ENCODE assay signal across 8 mouse cellular contexts in genomic region chr1:133907949-133908658, GRCm38 (mm10). TPM values are rescaled to one million over a fixed set of nuclear protein-coding genes. Genes with fewer than 3 reads are reported as not detected.
DNase-seq lines count a peak whose midpoint lies in the region; ATAC-seq and TF ChIP-seq lines count a peak whose summit lies in the region.

Gene Optc, minus strand, starts transcription at chr1:133907999.

- 0 out of 2 replicates have a peak, but pooled peaks cover 2% of the 10 kb centered on the region for H3K4me1 ChIP-seq in spleen, adult 2 months (ENCODE audit: control insufficient read depth, insufficient read depth, insufficient read length)
- H3K4me1 ChIP-seq in liver, embryonic 13.5 days (replicated peaks) = peaks cover 25% of the 10 kb centered on the region

- H3K4me2 ChIP-seq in liver, embryonic 13.5 days = peak within 1 kb of the TSS; percentile 79

- no peak for TF ChIP-seq CTCF in spleen, adult 2 months (IDR thresholded peaks at IDR 0.05; ENCODE audit: extremely low read depth, insufficient read depth, insufficient read length, insufficient replicate concordance)

- no peaks in the 10 kb centered on the region for H3K9me3 ChIP-seq in liver, embryonic 13.5 days (replicated peaks)

- H3K4me3 ChIP-seq in spleen, adult 2 months (ENCODE audit: extremely low read depth, insufficient read depth, insufficient read length) = peak within 1 kb of the TSS; percentile 21; the same call in 1 of the 2 replicates
- peak within 1 kb of the TSS; percentile 51 for H3K4me3 ChIP-seq in liver, embryonic 13.5 days (replicated peaks)

- ATAC-seq in frontal cortex, adult (ENCODE audit: low TSS enrichment) = peak; percentile 31
- peak; percentile 80 for ATAC-seq in liver, embryonic 13.5 days (ENCODE audit: low read depth)
- ATAC-seq in erythroid progenitor cell, adult 5-6 weeks (replicated peaks; ENCODE audit: low FRiP score, poor library complexity, severe bottlenecking) = no peak

- no peak for TF ChIP-seq POLR2A in spleen, adult 2 months (IDR thresholded peaks at IDR 0.05; ENCODE audit: low read depth, low read length)

- 12% methylated on average over 30 of the region's 30 CpGs for WGBS in spleen, adult 2 months
- 8% methylated on average over 30 of the region's 30 CpGs for WGBS in large intestine, adult 2 months
- 4% methylated on average over 30 of the region's 30 CpGs for WGBS in liver, embryonic 13.5 days (ENCODE audit: insufficient replicate concordance)

- H3K27ac ChIP-seq in spleen, adult 2 months (ENCODE audit: insufficient read depth, low read length) = peak within 1 kb of the TSS; percentile 25; the same call in 1 of the 2 replicates
- no peak within 1 kb of the TSS for H3K27ac ChIP-seq in liver, embryonic 13.5 days

- no peaks in the 10 kb centered on the region for H3K27me3 ChIP-seq in spleen, adult 2 months (ENCODE audit: control insufficient read depth, insufficient read depth, low read length)
- peaks cover 70% of the 10 kb centered on the region for H3K27me3 ChIP-seq in liver, embryonic 13.5 days

- no peak for DNase-seq in spleen, adult 2 months (ENCODE audit: low read depth in 1 of 2, low spot score in 2 of 2)
- no peak for DNase-seq in spleen, postnatal 36 days (ENCODE audit: low spot score in 2 of 2)
- peak; percentile 71 to 75 for DNase-seq in cerebellum, adult 18-20 months
- no peak for DNase-seq in large intestine, adult 2 months (ENCODE audit: low read depth, low spot score)
- peak; percentile 41 for DNase-seq in liver, embryonic 13.5 days
- DNase-seq in retina, embryonic 14.5 days (ENCODE audit: low spot score) = peak; percentile 62

- H3K36me3 ChIP-seq in spleen, adult 2 months (ENCODE audit: control insufficient read depth, insufficient read depth, low read length) = no peaks in the 10 kb centered on the region
- no peaks in the 10 kb centered on the region for H3K36me3 ChIP-seq in liver, embryonic 13.5 days

- peak within 1 kb of the TSS; percentile 66 for H3K9ac ChIP-seq in liver, embryonic 13.5 days

RNA-seq across cellular contexts. Expression of gene Optc, which starts in this region (rescaled TPM):
- polyA plus RNA-seq in spleen, adult 2 months (2012; rRNA removed) = 0.09 and 0.15 TPM in 2 replicates
- polyA plus RNA-seq in large intestine, adult 2 months (2012; rRNA removed) = 26.3 and 26.9 TPM in 2 replicates
- polyA plus RNA-seq in liver, embryonic 13.5 days (2015; fragmentation: Nextera tagmentation; extraction: Ambion mirVana) = 0.07 and 0.22 TPM in 2 replicates
- total RNA-seq in erythroid progenitor cell, adult 5-6 weeks (2015; ENCODE audit: low replicate concordance) = not detected in 2 replicates
- total RNA-seq in erythroid progenitor cell, adult 5-6 weeks (2017; ENCODE audit: low replicate concordance) = not detected in 2 replicates

Comparison
In these comparisons a context has a peak if more than half of its experiments do, and no peak if none do; other contexts are left out.
1. RNA of gene Optc (polyA plus RNA-seq): 26.3 to 26.9 TPM in large intestine, adult 2 months; 0.09 to 0.15 TPM in spleen, adult 2 months and 0.07 to 0.22 TPM in liver, embryonic 13.5 days; every median in the first group is over 10 times any median in the second.
2. Peak in DNase-seq, ATAC-seq, H3K4me3 ChIP-seq, H3K9ac ChIP-seq and H3K4me2 ChIP-seq in liver, embryonic 13.5 days; RNA of the gene not detected or under 1 TPM.
3. DNase-seq: peak in cerebellum, adult 18-20 months (2 of 2) and retina, embryonic 14.5 days (single experiment); none in spleen, adult 2 months (0 of 2), spleen, postnatal 36 days (0 of 2) and large intestine, adult 2 months (single experiment).